Mouse (Mus musculus): ENCODE data around the gene C330021F23Rik. TPM values are rescaled to one million over a fixed set of nuclear protein-coding genes. Genes with fewer than 3 reads are reported as not detected.

C330021F23Rik gene
- polyA plus RNA-seq, 2 experiments = 2.5 to 2.7 TPM

GRCm38 (mm10) chr8:3625445-3625844 lies 57.7 kb downstream of the C330021F23Rik start, which contains the start of gene Pcp2:
Pcp2 (minus strand) TSS chr8:3625545.
- no peak for ATAC-seq (ENCODE audit: insufficient read depth)
- H3K4me2 ChIP-seq (ENCODE audit: low read depth) = no peak within 1 kb of the TSS
- 71% methylated on average over 1 of the region's 1 CpGs for WGBS (ENCODE audit: insufficient replicate concordance)
- no peak for DNase-seq (ENCODE audit: low read depth in 3 of 3, low spot score in 3 of 3)
- H3K4me1 ChIP-seq (replicated peaks; ENCODE audit: control insufficient read depth in 2 of 2, insufficient read depth in 2 of 2, low read length in 1 of 2) = peaks cover 3 to 8% of the 10 kb centered on the region in 2 experiments; a peak in 3 of 4 replicates
- H3K36me3 ChIP-seq (replicated peaks; ENCODE audit: control insufficient read depth, insufficient read depth, low read depth) = no peaks in the 10 kb centered on the region
- H3K9ac ChIP-seq (replicated peaks) = no peak within 1 kb of the TSS
- H3K4me3 ChIP-seq (ENCODE audit: insufficient read depth in 1 of 2, low read depth in 2 of 2, low read length in 2 of 2) = no peak within 1 kb of the TSS
- no peaks in the 10 kb centered on the region for H3K9me3 ChIP-seq (ENCODE audit: control insufficient read depth, low read length)
- H3K27me3 ChIP-seq (ENCODE audit: control insufficient read depth, insufficient read depth, low read length) = no peaks in the 10 kb centered on the region; the same call in 1 of the 2 replicates
- TF ChIP-seq CTCF (IDR thresholded peaks at IDR 0.05; ENCODE audit: low read depth) (no peak), EP300 (IDR thresholded peaks at IDR 0.05; ENCODE audit: low read depth) (no peak)
- H3K27ac ChIP-seq = no peak within 1 kb of the TSS

GRCm38 (mm10) chr8:3626971-3627370 lies 59.2 kb downstream of the C330021F23Rik start:
- H3K27me3 ChIP-seq (ENCODE audit: control insufficient read depth, insufficient read depth, low read length) = no peaks in the 10 kb centered on the region; the same call in 1 of the 2 replicates
- H3K4me3 ChIP-seq (ENCODE audit: insufficient read depth in 1 of 2, low read depth in 2 of 2, low read length in 2 of 2) = no peak overlapping the region
- 19% methylated on average over 5 of the region's 5 CpGs for WGBS (ENCODE audit: insufficient replicate concordance)
- H3K4me1 ChIP-seq (replicated peaks; ENCODE audit: control insufficient read depth in 2 of 2, insufficient read depth in 2 of 2, low read length in 1 of 2) = peaks cover 9 to 17% of the 10 kb centered on the region in 2 experiments; a peak in 3 of 4 replicates
- no peaks in the 10 kb centered on the region for H3K9me3 ChIP-seq (ENCODE audit: control insufficient read depth, low read length)
- ATAC-seq (ENCODE audit: insufficient read depth) (no peak), DNase-seq (ENCODE audit: low read depth in 3 of 3, low spot score in 3 of 3) (no peak)
- H3K4me2 ChIP-seq (ENCODE audit: low read depth) = no peak overlapping the region
- no peak overlapping the region for H3K27ac ChIP-seq
- no peaks in the 10 kb centered on the region for H3K36me3 ChIP-seq (replicated peaks; ENCODE audit: control insufficient read depth, insufficient read depth, low read depth)
- no peak overlapping the region for H3K9ac ChIP-seq (replicated peaks)
- TF ChIP-seq CTCF (IDR thresholded peaks at IDR 0.05; ENCODE audit: low read depth) (no peak), EP300 (IDR thresholded peaks at IDR 0.05; ENCODE audit: low read depth) (no peak)

- no peaks in the 10 kb centered on the region; the same call in 1 of the 2 replicates for H3K27me3 ChIP-seq (ENCODE audit: control insufficient read depth, insufficient read depth, low read length)
- no peak for ATAC-seq (ENCODE audit: insufficient read depth)
- H3K4me3 ChIP-seq (ENCODE audit: insufficient read depth in 1 of 2, low read depth in 2 of 2, low read length in 2 of 2) = no peak overlapping the region
- no peak overlapping the region for H3K9ac ChIP-seq (replicated peaks)
- H3K4me1 ChIP-seq (replicated peaks; ENCODE audit: control insufficient read depth in 2 of 2, insufficient read depth in 2 of 2, low read length in 1 of 2) = peaks cover 12 to 16% of the 10 kb centered on the region in 2 experiments; a peak in 3 of 4 replicates
- H3K27ac ChIP-seq = no peak overlapping the region
- DNase-seq (ENCODE audit: low read depth in 3 of 3, low spot score in 3 of 3) = no peak
- no peak overlapping the region for H3K4me2 ChIP-seq (ENCODE audit: low read depth)
- TF ChIP-seq EP300 (IDR thresholded peaks at IDR 0.05; ENCODE audit: low read depth) (no peak), CTCF (IDR thresholded peaks at IDR 0.05; ENCODE audit: low read depth) (peak; percentile 62)
- 35% methylated on average over 5 of the region's 5 CpGs for WGBS (ENCODE audit: insufficient replicate concordance)
- no peaks in the 10 kb centered on the region for H3K9me3 ChIP-seq (ENCODE audit: control insufficient read depth, low read length)
- no peaks in the 10 kb centered on the region for H3K36me3 ChIP-seq (replicated peaks; ENCODE audit: control insufficient read depth, insufficient read depth, low read depth)
Measured at GRCm38 (mm10) chr8:3628014-3628413, 60.2 kb downstream of the C330021F23Rik start.

GRCm38 (mm10) chr8:3630647-3631477 lies 63.1 kb downstream of the C330021F23Rik start, which contains the start of gene Stxbp2:
Stxbp2 (plus strand) TSS chr8:3630955.
- ATAC-seq (ENCODE audit: insufficient read depth) (peak; percentile 90), DNase-seq (ENCODE audit: low read depth in 3 of 3, low spot score in 3 of 3) (peak; percentile 66 to 75 (median 71))
- Histone ChIP-seq H3K9ac (replicated peaks) (peak within 1 kb of the TSS; percentile 63), H3K27ac (no peak within 1 kb of the TSS), H3K9me3 (ENCODE audit: control insufficient read depth, low read length) (no peaks in the 10 kb centered on the region), H3K4me3 (ENCODE audit: insufficient read depth in 1 of 2, low read depth in 2 of 2, low read length in 2 of 2) (peak within 1 kb of the TSS; percentile 69 to 89), H3K4me2 (ENCODE audit: low read depth) (peak within 1 kb of the TSS; percentile 83), H3K4me1 (replicated peaks; ENCODE audit: control insufficient read depth in 2 of 2, insufficient read depth in 2 of 2, low read length in 1 of 2) (peaks cover 12 to 16% of the 10 kb centered on the region in 2 experiments; a peak in 3 of 4 replicates), H3K36me3 (replicated peaks; ENCODE audit: control insufficient read depth, insufficient read depth, low read depth) (peaks cover 3% of the 10 kb centered on the region), H3K27me3 (ENCODE audit: control insufficient read depth, insufficient read depth, low read length) (no peaks in the 10 kb centered on the region; the same call in 1 of the 2 replicates)
- WGBS (ENCODE audit: insufficient replicate concordance) = 5% methylated on average over 47 of the region's 47 CpGs
- peak; percentile 27; the same call in 1 of the 2 replicates for TF ChIP-seq CTCF (IDR thresholded peaks at IDR 0.05; ENCODE audit: low read depth)
- TF ChIP-seq EP300 (IDR thresholded peaks at IDR 0.05; ENCODE audit: low read depth) = no peak

DNA sequence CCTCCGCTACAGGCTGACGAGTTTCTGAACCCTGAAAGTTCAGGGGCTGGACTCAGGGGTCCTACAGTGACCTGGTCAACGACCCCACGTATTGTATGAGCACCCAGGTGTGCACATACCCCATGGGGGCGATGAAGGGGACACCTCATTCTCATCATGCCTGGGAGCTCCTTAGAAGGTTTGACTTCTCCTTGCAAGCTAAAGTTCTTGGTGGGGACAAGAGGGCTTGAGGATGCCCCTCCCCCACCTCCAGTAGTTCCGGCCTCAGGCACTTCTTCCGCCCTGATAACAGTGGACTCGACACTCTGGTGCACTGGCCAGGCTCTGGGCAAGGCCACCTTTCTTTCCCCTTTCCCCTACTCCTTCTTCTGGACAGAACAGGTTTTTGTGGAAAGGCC lies 63.7 kb downstream of the C330021F23Rik start:
- peak; percentile 41 to 55 (median 43) for DNase-seq (ENCODE audit: low read depth in 3 of 3, low spot score in 3 of 3)
- H3K4me2 ChIP-seq (ENCODE audit: low read depth) = peak overlapping the region; percentile 83
- no peaks in the 10 kb centered on the region; the same call in 1 of the 2 replicates for H3K27me3 ChIP-seq (ENCODE audit: control insufficient read depth, insufficient read depth, low read length)
- peaks cover 3% of the 10 kb centered on the region for H3K36me3 ChIP-seq (replicated peaks; ENCODE audit: control insufficient read depth, insufficient read depth, low read depth)
- ATAC-seq (ENCODE audit: insufficient read depth) = peak; percentile 51
- peak overlapping the region; percentile 69 to 89 for H3K4me3 ChIP-seq (ENCODE audit: insufficient read depth in 1 of 2, low read depth in 2 of 2, low read length in 2 of 2)
- no peak overlapping the region for H3K27ac ChIP-seq
- TF ChIP-seq CTCF (IDR thresholded peaks at IDR 0.05; ENCODE audit: low read depth) (no peak), EP300 (IDR thresholded peaks at IDR 0.05; ENCODE audit: low read depth) (no peak)
- peaks cover 12 to 16% of the 10 kb centered on the region in 2 experiments; a peak in 3 of 4 replicates for H3K4me1 ChIP-seq (replicated peaks; ENCODE audit: control insufficient read depth in 2 of 2, insufficient read depth in 2 of 2, low read length in 1 of 2)
- H3K9me3 ChIP-seq (ENCODE audit: control insufficient read depth, low read length) = no peaks in the 10 kb centered on the region
- H3K9ac ChIP-seq (replicated peaks) = peak overlapping the region; percentile 63
- 2% methylated on average over 8 of the region's 8 CpGs for WGBS (ENCODE audit: insufficient replicate concordance)

Other genes starting within 250 kb of the C330021F23Rik start
- gene A430078G23Rik, start 214.6 kb upstream of the C330021F23Rik start, polyA plus RNA-seq (2012; rRNA removed) = 0.31 and 0.33 TPM in 2 replicates
- 0.36 and 0.85 TPM in 2 replicates for gene A430078G23Rik, start 214.6 kb upstream of the C330021F23Rik start, polyA plus RNA-seq (2014; fragmentation: Nextera tagmentation; extraction: Ambion mirVana)
- gene Arhgef18, start 175.0 kb upstream of the C330021F23Rik start, polyA plus RNA-seq (2012; rRNA removed) = 3.4 and 3.6 TPM in 2 replicates
- gene Arhgef18, start 175.0 kb upstream of the C330021F23Rik start, polyA plus RNA-seq (2014; fragmentation: Nextera tagmentation; extraction: Ambion mirVana) = 2.0 and 2.5 TPM in 2 replicates
- gene Pex11g, start 100.3 kb upstream of the C330021F23Rik start, polyA plus RNA-seq (2012; rRNA removed) = 2.5 and 3.1 TPM in 2 replicates
- gene Pex11g, start 100.3 kb upstream of the C330021F23Rik start, polyA plus RNA-seq (2014; fragmentation: Nextera tagmentation; extraction: Ambion mirVana) = 2.7 and 3.5 TPM in 2 replicates
- 0.05 TPM in 1 of 2 replicates, not detected in the other for gene Tex45, start 97.1 kb upstream of the C330021F23Rik start, polyA plus RNA-seq (2012; rRNA removed)
- gene Tex45, start 97.1 kb upstream of the C330021F23Rik start, polyA plus RNA-seq (2014; fragmentation: Nextera tagmentation; extraction: Ambion mirVana) = 0.10 TPM in 1 of 2 replicates, not detected in the other
- gene Zfp358, start 74.9 kb upstream of the C330021F23Rik start, polyA plus RNA-seq (2012; rRNA removed) = 4.8 and 6.8 TPM in 2 replicates
- 1.7 and 2.0 TPM in 2 replicates for gene Zfp358, start 74.9 kb upstream of the C330021F23Rik start, polyA plus RNA-seq (2014; fragmentation: Nextera tagmentation; extraction: Ambion mirVana)
- 26.1 and 31.6 TPM in 2 replicates for gene Mcoln1, start 67.5 kb upstream of the C330021F23Rik start, polyA plus RNA-seq (2012; rRNA removed)
- gene Mcoln1, start 67.5 kb upstream of the C330021F23Rik start, polyA plus RNA-seq (2014; fragmentation: Nextera tagmentation; extraction: Ambion mirVana) = 12.6 and 13.8 TPM in 2 replicates
- 12.1 and 14.2 TPM in 2 replicates for gene Pnpla6, start 52.6 kb upstream of the C330021F23Rik start, polyA plus RNA-seq (2012; rRNA removed)
- gene Pnpla6, start 52.6 kb upstream of the C330021F23Rik start, polyA plus RNA-seq (2014; fragmentation: Nextera tagmentation; extraction: Ambion mirVana) = 6.5 and 9.6 TPM in 2 replicates
- gene Camsap3, start 19.3 kb downstream of the C330021F23Rik start, polyA plus RNA-seq (2012; rRNA removed) = 1.8 and 2.2 TPM in 2 replicates
- gene Camsap3, start 19.3 kb downstream of the C330021F23Rik start, polyA plus RNA-seq (2014; fragmentation: Nextera tagmentation; extraction: Ambion mirVana) = 1.6 and 1.7 TPM in 2 replicates
- 24.1 and 27.1 TPM in 2 replicates for gene Xab2, start 53.3 kb downstream of the C330021F23Rik start, polyA plus RNA-seq (2012; rRNA removed)
- 22.2 and 25.9 TPM in 2 replicates for gene Xab2, start 53.3 kb downstream of the C330021F23Rik start, polyA plus RNA-seq (2014; fragmentation: Nextera tagmentation; extraction: Ambion mirVana)
- 7.9 and 32.5 TPM in 2 replicates for gene Pet100, start 53.6 kb downstream of the C330021F23Rik start, polyA plus RNA-seq (2012; rRNA removed)
- 113 and 117 TPM in 2 replicates for gene Pet100, start 53.6 kb downstream of the C330021F23Rik start, polyA plus RNA-seq (2014; fragmentation: Nextera tagmentation; extraction: Ambion mirVana)
- gene Pcp2, start 57.6 kb downstream of the C330021F23Rik start, polyA plus RNA-seq (2012; rRNA removed) = not detected in 2 replicates
- gene Pcp2, start 57.6 kb downstream of the C330021F23Rik start, polyA plus RNA-seq (2014; fragmentation: Nextera tagmentation; extraction: Ambion mirVana) = 0.19 TPM in 1 of 2 replicates, not detected in the other
- 55.5 and 61.7 TPM in 2 replicates for gene Stxbp2, start 63.0 kb downstream of the C330021F23Rik start, polyA plus RNA-seq (2012; rRNA removed)
- gene Stxbp2, start 63.0 kb downstream of the C330021F23Rik start, polyA plus RNA-seq (2014; fragmentation: Nextera tagmentation; extraction: Ambion mirVana) = 37.7 and 44.6 TPM in 2 replicates
- gene Retn, start 87.8 kb downstream of the C330021F23Rik start, polyA plus RNA-seq (2012; rRNA removed) = not detected in 2 replicates
- gene Retn, start 87.8 kb downstream of the C330021F23Rik start, polyA plus RNA-seq (2014; fragmentation: Nextera tagmentation; extraction: Ambion mirVana) = not detected in 2 replicates
- 1.4 and 1.9 TPM in 2 replicates for gene Mcemp1, start 97.8 kb downstream of the C330021F23Rik start, polyA plus RNA-seq (2012; rRNA removed)
- gene Mcemp1, start 97.8 kb downstream of the C330021F23Rik start, polyA plus RNA-seq (2014; fragmentation: Nextera tagmentation; extraction: Ambion mirVana) = 3.1 and 3.7 TPM in 2 replicates
- gene Fcor, start 104.4 kb downstream of the C330021F23Rik start, polyA plus RNA-seq (2012; rRNA removed) = 0.90 and 1.4 TPM in 2 replicates
- 3.1 and 3.5 TPM in 2 replicates for gene Fcor, start 104.4 kb downstream of the C330021F23Rik start, polyA plus RNA-seq (2014; fragmentation: Nextera tagmentation; extraction: Ambion mirVana)
- gene Trappc5, start 108.3 kb downstream of the C330021F23Rik start, polyA plus RNA-seq (2012; rRNA removed) = 11.0 and 13.1 TPM in 2 replicates
- 11.5 and 12.1 TPM in 2 replicates for gene Trappc5, start 108.3 kb downstream of the C330021F23Rik start, polyA plus RNA-seq (2014; fragmentation: Nextera tagmentation; extraction: Ambion mirVana)
- gene Fcer2a, start 126.2 kb downstream of the C330021F23Rik start, polyA plus RNA-seq (2012; rRNA removed) = 0.01 TPM in 1 of 2 replicates, not detected in the other
- gene Fcer2a, start 126.2 kb downstream of the C330021F23Rik start, polyA plus RNA-seq (2014; fragmentation: Nextera tagmentation; extraction: Ambion mirVana) = 0.05 TPM in 1 of 2 replicates, not detected in the other
- 2.8 and 3.5 TPM in 2 replicates for gene Clec4g, start 152.7 kb downstream of the C330021F23Rik start, polyA plus RNA-seq (2012; rRNA removed)
- gene Clec4g, start 152.7 kb downstream of the C330021F23Rik start, polyA plus RNA-seq (2014; fragmentation: Nextera tagmentation; extraction: Ambion mirVana) = 3.6 and 4.2 TPM in 2 replicates
- 0.04 and 0.11 TPM in 2 replicates for gene Cd209a, start 181.0 kb downstream of the C330021F23Rik start, polyA plus RNA-seq (2012; rRNA removed)
- gene Cd209a, start 181.0 kb downstream of the C330021F23Rik start, polyA plus RNA-seq (2014; fragmentation: Nextera tagmentation; extraction: Ambion mirVana) = 0.21 TPM in 1 of 2 replicates, not detected in the other